Mouse (Mus musculus) heart, postnatal 0 days (tissue): Measurements from ENCODE around the gene Tmem219.

Source experiments
- CTCF ChIP-seq: IDR thresholded peaks from 2 replicates; pipeline ENCODE4 v1.5.1; 2016; ENCODE audit warnings: antibody characterized with exemption, control low read depth, low read depth
- EP300 ChIP-seq: IDR thresholded peaks from 2 replicates; pipeline ENCODE4 v1.6.1; 2016; ENCODE audit warnings: antibody characterized with exemption, low read depth

- no peak for TF ChIP-seq CTCF
- TF ChIP-seq EP300: no peak
These were observed 55.2 kb downstream of the Tmem219 start for GRCm38 (mm10) chr7:126867534-126867933.
